Mouse (Mus musculus) hindbrain, embryonic 11.5 days (tissue): ENCODE data around the gene Ing4. TPM values are rescaled to one million over a fixed set of nuclear protein-coding genes. Genes with fewer than 3 reads are reported as not detected.
"Not testable (repeated sequence)": the region's sequence is repeated elsewhere in the genome, so short reads cannot be mapped to it uniquely, and the experiment has no call there.

Source experiments
- ATAC-seq: fragments of 200-750 bp; cut with Nextera tagmentation; 2 replicates; pipeline ENCODE4 v1.8.0; 2017; ENCODE audit warnings: mild to moderate bottlenecking, moderate TSS enrichment, moderate library complexity; ENCODE audit not compliant: low FRiP score
- DNase-seq: peaks from one replicate; pipeline ENCODE4 v3.0.0-alpha.2; 2015; ENCODE audit warnings: low spot score
- H3K27ac ChIP-seq: fragments of 300-500 bp; sonication (generic); 2 replicates; pipeline ENCODE4 v1.5.1; 2014; ENCODE audit warnings: mild to moderate bottlenecking, low read depth, low read length
- H3K27me3 ChIP-seq: fragments of 300-500 bp; sonication (generic); 2 replicates; pipeline ENCODE4 v1.6.1; 2014; ENCODE audit warnings: mild to moderate bottlenecking, low read length, moderate library complexity, mixed read lengths; ENCODE audit not compliant: control insufficient read depth, insufficient read depth
- H3K36me3 ChIP-seq: fragments of 300-500 bp; sonication (generic); 2 replicates; pipeline ENCODE4 v1.6.1; 2014; ENCODE audit warnings: mild to moderate bottlenecking, low read length, moderate library complexity, mixed read lengths; ENCODE audit not compliant: control insufficient read depth, insufficient read depth
- H3K4me1 ChIP-seq: fragments of 300-500 bp; sonication (generic); replicated peaks from 2 replicates; pipeline ENCODE4 v1.6.1; 2014; ENCODE audit warnings: low read length, mixed read lengths; ENCODE audit not compliant: control insufficient read depth, insufficient read depth
- H3K4me2 ChIP-seq: fragments of 300-500 bp; sonication (generic); replicated peaks from 2 replicates; pipeline ENCODE4 v1.6.1; 2014; ENCODE audit warnings: mild to moderate bottlenecking, low read depth, low read length
- H3K4me3 ChIP-seq: fragments of 300-500 bp; sonication (generic); 2 replicates; pipeline ENCODE4 v1.5.1; 2014; ENCODE audit warnings: low read depth, low read length
- H3K9ac ChIP-seq: fragments of 300-500 bp; sonication (generic); 2 replicates; pipeline ENCODE4 v1.6.1; 2014; ENCODE audit warnings: low read depth, low read length
- H3K9me3 ChIP-seq: fragments of 300-500 bp; sonication (generic); 2 replicates; pipeline ENCODE4 v1.6.1; 2016; ENCODE audit warnings: low read length; ENCODE audit not compliant: control insufficient read depth
- WGBS: fragments of 180-500 bp; shearing (Covaris S2); extraction: QIAGEN DNeasy Blood & Tissue Kit; methylation state at CpG from one replicate; pipeline ENCODE4 v1.1.7; 2014; 5-methylcytosine and 5-hydroxymethylcytosine counted together
- polyA plus RNA-seq: library from polyadenylated mRNA; unstranded; fragments of >200 nt; fragmentation: Nextera tagmentation; extraction: Ambion mirVana; gene quantifications from 2 replicates; pipeline ENCODE4 v1.2.1, GENCODE M21; 2014

Ing4 gene
- polyA plus RNA-seq, 1 experiment from 2014 or later: 120 TPM

DNA sequence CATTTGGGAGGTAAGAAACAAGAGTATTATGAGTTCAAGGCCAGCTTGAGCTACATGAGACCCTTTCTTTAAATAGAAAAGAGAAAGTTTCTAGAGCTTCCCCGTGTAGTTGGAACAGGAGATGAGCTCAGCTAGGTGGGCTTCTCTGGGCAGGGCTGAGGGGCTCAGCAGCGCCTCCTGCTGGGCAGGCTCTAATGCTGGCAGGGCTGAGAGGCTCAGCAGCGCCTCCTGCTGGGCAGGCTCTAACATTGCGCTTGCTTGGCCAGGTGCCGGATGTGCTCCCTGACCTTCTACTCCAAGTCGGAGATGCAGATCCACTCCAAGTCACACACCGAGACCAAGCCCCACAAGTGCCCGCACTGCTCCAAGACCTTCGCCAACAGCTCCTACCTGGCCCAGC is 9.0 kb upstream of the Ing4 start:
- not testable (repeated sequence) for ATAC-seq, H3K36me3 ChIP-seq
- 30% methylated on average over 7 of the region's 9 CpGs for WGBS

DNA sequence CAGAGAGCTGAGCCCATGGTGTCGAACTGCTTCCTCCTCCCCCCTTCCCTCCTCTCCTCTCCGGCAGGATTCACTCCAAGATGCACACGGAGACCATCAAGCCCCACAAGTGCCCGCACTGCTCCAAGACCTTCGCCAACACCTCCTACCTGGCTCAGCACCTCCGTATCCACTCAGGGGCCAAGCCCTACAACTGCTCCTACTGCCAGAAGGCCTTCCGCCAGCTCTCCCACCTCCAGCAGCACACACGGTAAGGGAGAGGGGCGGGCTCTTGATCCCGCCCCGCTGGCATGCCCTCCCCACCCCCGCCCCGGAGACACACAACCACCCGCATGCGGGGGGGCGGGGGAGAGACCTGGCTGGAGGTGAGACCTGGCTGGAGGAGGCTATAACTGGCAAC is 8.0 kb upstream of the Ing4 start:
- H3K9me3 ChIP-seq: no peaks in the 10 kb centered on the region
- no peak overlapping the region for H3K9ac ChIP-seq
- H3K4me3 ChIP-seq: no peak overlapping the region
- H3K36me3 ChIP-seq: peaks cover 12% of the 10 kb centered on the region
- H3K27me3 ChIP-seq: no peaks in the 10 kb centered on the region
- no peaks in the 10 kb centered on the region for H3K4me1 ChIP-seq
- no peak overlapping the region for H3K4me2 ChIP-seq
- WGBS: 93% methylated on average over 16 of the region's 16 CpGs
- DNase-seq (no peak), ATAC-seq (no peak)
- H3K27ac ChIP-seq: no peak overlapping the region

More for the DNA sequence above, 9.0 kb upstream of the Ing4 start:
- not testable (repeated sequence) for H3K9me3 ChIP-seq, H3K27ac ChIP-seq, H3K9ac ChIP-seq, H3K4me2 ChIP-seq, H3K4me3 ChIP-seq, H3K27me3 ChIP-seq, H3K4me1 ChIP-seq
- DNase-seq: peak; percentile 80

DNA sequence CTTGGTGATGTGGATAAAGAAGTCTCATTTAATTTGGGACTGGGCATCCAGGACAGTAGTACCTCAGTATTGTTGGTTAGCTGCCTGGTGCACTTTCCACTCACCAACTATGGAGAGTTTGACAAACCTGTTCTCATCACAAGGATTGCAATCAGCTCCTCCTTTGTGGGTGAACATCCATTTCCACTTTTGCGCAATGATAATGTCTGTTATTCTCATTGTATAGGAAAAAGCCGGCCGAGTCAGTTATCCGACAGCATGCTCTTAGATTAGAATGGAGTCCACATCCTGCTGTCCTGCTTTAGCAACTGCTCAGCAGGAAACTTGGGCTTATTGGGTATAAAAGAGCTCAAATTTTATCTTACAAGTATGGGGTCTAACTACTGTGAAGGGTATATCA is 894 bp upstream of the Ing4 start:
- Histone ChIP-seq H3K4me2 (peak overlapping the region; percentile 37), H3K36me3 (peaks cover 3% of the 10 kb centered on the region), H3K9ac (no peak overlapping the region), H3K4me3 (no peak overlapping the region), H3K27me3 (no peaks in the 10 kb centered on the region), H3K4me1 (no peaks in the 10 kb centered on the region; the same call in 1 of the 2 replicates), H3K27ac (no peak overlapping the region), H3K9me3 (no peaks in the 10 kb centered on the region)
- WGBS: 93% methylated on average over 4 of the region's 4 CpGs
- peak; percentile 18 for DNase-seq
- no peak for ATAC-seq

DNA sequence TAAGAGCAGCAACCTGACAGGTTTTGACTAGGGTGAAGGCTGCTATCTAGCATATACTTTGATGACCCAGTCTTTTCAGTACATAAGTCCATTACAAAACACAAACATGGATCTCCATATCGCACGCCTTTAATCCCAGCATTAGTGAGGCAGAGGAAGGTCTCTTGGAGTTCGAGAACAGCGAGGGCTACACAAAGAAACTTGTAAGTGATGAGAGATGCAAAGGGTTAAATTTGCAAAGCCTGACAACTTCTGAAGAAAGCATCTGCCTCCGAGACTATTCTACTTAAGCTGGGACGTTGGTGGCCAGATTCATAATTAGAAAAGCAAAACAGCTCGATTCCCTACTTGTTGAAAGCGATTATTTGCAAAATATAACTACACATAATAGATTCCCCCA is 429 bp upstream of the Ing4 start:
- peak; percentile 36; the same call in 1 of the 2 replicates for ATAC-seq
- 0 out of 2 replicates have a peak overlapping the region, but pooled peaks have one; percentile 24 for H3K9ac ChIP-seq

DNA sequence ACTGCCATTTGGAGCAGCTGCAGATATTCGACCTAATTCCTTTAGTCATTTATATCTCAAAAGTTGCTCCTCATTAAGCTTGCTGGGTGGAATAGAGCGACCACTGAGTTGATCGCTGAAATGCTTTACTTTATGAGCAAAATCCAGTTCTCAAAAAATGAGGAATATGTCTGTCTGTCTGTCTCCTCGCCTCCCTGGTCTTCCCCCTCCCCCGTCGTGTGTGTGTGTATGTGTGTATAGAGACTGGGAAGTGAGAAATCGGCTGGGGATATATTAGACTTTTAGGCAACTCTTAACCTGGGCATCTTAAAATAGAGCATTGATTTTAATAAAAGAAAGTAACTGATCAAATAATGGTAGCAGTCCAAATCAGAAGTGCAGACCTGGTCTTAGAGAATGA is 661 bp downstream of the Ing4 start:
- Histone ChIP-seq H3K4me3 (peak overlapping the region; percentile 64), H3K27ac (peak overlapping the region; percentile 56), H3K9ac (peak overlapping the region; percentile 84), H3K9me3 (no peaks in the 10 kb centered on the region), H3K27me3 (no peaks in the 10 kb centered on the region), H3K4me2 (peak overlapping the region; percentile 61), H3K4me1 (no peaks in the 10 kb centered on the region; the same call in 1 of the 2 replicates), H3K36me3 (peaks cover 6% of the 10 kb centered on the region; the same call in 1 of the 2 replicates)
- 20% methylated on average over 7 of the region's 7 CpGs for WGBS
- DNase-seq (no peak), ATAC-seq (peak; percentile 5; the same call in 1 of the 2 replicates)

More for the DNA sequence above, 429 bp upstream of the Ing4 start:
- Histone ChIP-seq H3K4me3 (peak overlapping the region; percentile 64), H3K4me2 (peak overlapping the region; percentile 37), H3K27me3 (no peaks in the 10 kb centered on the region), H3K36me3 (peaks cover 6% of the 10 kb centered on the region; the same call in 1 of the 2 replicates), H3K27ac (0 out of 2 replicates have a peak overlapping the region, but pooled peaks have one; percentile 25), H3K4me1 (no peaks in the 10 kb centered on the region; the same call in 1 of the 2 replicates), H3K9me3 (no peaks in the 10 kb centered on the region)
- 8% methylated on average over 8 of the region's 8 CpGs for WGBS
- DNase-seq: no peak

DNA sequence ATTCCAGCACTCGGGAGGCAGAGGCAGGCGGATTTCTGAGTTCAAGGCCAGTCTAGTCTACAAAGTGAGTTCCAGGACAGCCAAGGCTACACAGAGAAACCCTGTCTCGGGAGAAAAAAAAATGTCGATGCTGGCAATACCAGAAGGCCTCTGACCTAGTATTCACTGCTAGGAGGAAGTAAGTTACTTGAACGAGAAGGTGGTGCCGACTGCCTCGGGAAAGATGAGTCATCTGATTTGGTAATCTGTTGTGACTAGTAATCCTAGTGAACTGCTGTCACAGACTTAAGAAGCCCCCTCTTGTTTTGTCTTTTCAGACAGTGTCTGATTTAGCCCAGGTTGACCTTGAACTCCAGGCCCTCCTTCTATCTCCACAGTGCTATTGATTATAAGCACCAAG is 1.5 kb downstream of the Ing4 start:
- H3K36me3 ChIP-seq: peaks cover 6% of the 10 kb centered on the region; the same call in 1 of the 2 replicates
- no peak overlapping the region for H3K4me3 ChIP-seq
- H3K27me3 ChIP-seq: no peaks in the 10 kb centered on the region
- H3K27ac ChIP-seq: no peak overlapping the region
- no peak overlapping the region for H3K4me2 ChIP-seq
- DNase-seq: no peak
- H3K4me1 ChIP-seq: no peaks in the 10 kb centered on the region; the same call in 1 of the 2 replicates
- 94% methylated on average over 7 of the region's 7 CpGs for WGBS
- H3K9me3 ChIP-seq: no peaks in the 10 kb centered on the region
- ATAC-seq: no peak
- no peak overlapping the region for H3K9ac ChIP-seq

DNA sequence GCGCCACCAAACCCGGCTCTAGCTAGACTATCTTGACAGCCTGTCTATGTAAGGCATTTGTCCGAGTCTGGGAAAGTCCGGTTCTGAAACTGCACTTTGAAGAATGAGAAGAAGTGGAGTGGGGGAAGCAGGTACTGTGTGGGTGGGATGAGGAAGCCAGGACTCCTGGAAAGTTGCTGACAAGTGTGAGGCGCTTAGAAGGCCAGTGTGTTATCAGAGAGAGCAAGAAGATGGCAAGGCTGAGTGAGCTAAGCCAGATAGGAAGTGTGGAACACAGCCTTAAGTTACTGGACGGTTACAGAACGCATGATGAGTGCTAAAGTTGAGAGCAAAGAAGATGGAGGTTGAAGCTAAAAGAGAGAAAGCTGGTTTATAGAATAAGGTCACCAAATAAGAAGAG is 2.5 kb downstream of the Ing4 start:
- Histone ChIP-seq H3K9ac (no peak overlapping the region), H3K4me1 (no peaks in the 10 kb centered on the region; the same call in 1 of the 2 replicates), H3K27me3 (no peaks in the 10 kb centered on the region), H3K9me3 (no peaks in the 10 kb centered on the region), H3K36me3 (peaks cover 3% of the 10 kb centered on the region; the same call in 1 of the 2 replicates), H3K4me2 (no peak overlapping the region), H3K27ac (no peak overlapping the region), H3K4me3 (no peak overlapping the region)
- 95% methylated on average over 7 of the region's 7 CpGs for WGBS
- ATAC-seq: no peak
- DNase-seq: no peak

DNA sequence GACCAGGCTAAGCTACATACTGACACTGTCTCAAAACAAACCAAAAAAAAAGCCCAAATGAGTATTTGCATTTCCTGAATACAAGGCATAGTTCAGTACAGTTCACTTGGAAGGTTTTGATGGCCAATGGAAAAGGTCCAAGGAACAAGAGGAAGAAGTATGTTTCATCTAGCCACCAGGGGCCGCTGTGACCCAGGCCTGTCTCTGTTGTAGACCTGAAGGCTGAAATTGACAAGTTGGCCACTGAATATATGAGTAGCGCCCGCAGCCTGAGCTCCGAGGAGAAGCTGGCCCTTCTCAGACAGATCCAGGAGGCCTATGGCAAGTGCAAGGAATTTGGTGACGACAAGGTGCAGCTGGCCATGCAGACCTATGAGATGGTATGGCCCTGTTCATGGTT is 7.1 kb downstream of the Ing4 start:
- H3K27me3 ChIP-seq: no peaks in the 10 kb centered on the region
- H3K4me3 ChIP-seq: no peak overlapping the region
- 49% methylated on average over 5 of the region's 5 CpGs for WGBS
- no peaks in the 10 kb centered on the region for H3K9me3 ChIP-seq
- H3K27ac ChIP-seq: no peak overlapping the region
- peaks cover 21% of the 10 kb centered on the region for H3K36me3 ChIP-seq
- no peaks in the 10 kb centered on the region for H3K4me1 ChIP-seq
- no peak overlapping the region for H3K4me2 ChIP-seq
- peak; percentile 34; the same call in 1 of the 2 replicates for ATAC-seq
- peak; percentile 88 for DNase-seq
- no peak overlapping the region for H3K9ac ChIP-seq

DNA sequence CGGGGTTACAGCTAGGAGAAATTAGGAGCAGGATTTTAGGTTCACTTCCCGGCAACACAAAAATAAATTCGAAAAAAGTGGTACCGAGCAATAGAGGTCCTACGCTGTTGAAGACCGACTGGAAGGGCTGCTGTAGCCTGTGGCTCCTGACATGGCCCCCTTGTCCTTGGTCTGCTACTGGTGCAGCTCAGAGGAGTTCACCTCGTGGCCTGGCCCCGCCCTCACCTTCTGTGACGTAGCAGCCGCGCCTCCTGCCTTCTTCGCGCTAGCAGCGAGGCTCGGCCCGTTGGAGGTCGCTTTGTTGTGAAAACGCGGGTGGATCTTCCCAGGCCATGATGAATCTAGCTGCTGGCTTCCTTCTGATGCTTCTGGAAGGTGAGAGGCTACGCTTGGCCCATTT is 10.1 kb downstream of the Ing4 start, which contains the start of gene Acrbp:
TSS of gene Acrbp (plus strand) at position 12 of the 400 bp plus-strand sequence.
- Histone ChIP-seq H3K9me3 (no peaks in the 10 kb centered on the region), H3K36me3 (peaks cover 18% of the 10 kb centered on the region), H3K4me2 (no peak within 1 kb of the TSS), H3K27me3 (no peaks in the 10 kb centered on the region), H3K4me1 (no peaks in the 10 kb centered on the region), H3K27ac (no peak within 1 kb of the TSS), H3K9ac (no peak within 1 kb of the TSS), H3K4me3 (no peak within 1 kb of the TSS)
- DNase-seq: no peak
- ATAC-seq: no peak
- 39% methylated on average over 20 of the region's 20 CpGs for WGBS
